Mouse (Mus musculus) forebrain, embryonic 15.5 days (tissue): ENCODE measurements around the gene Otor. TPM values are rescaled to one million over a fixed set of nuclear protein-coding genes. Genes with fewer than 3 reads are reported as not detected.

ENCODE experiments used
- ATAC-seq: fragments of 200-750 bp; cut with Nextera tagmentation; replicated peaks from 2 replicates; pipeline ENCODE4 v1.8.0; 2017; ENCODE audit warnings: mild to moderate bottlenecking, moderate TSS enrichment, moderate library complexity
- H3K27ac ChIP-seq: fragments of 300-500 bp; sonication (generic); replicated peaks from 2 replicates; pipeline ENCODE4 v1.5.1; 2015; ENCODE audit warnings: mild to moderate bottlenecking, inconsistent platforms
- H3K27me3 ChIP-seq: fragments of 300-500 bp; sonication (generic); 2 replicates; pipeline ENCODE4 v1.6.1; 2015; ENCODE audit warnings: inconsistent platforms
- H3K36me3 ChIP-seq: fragments of 300-500 bp; sonication (generic); 2 replicates; pipeline ENCODE4 v1.6.1; 2015; ENCODE audit warnings: mild to moderate bottlenecking, inconsistent platforms
- H3K4me1 ChIP-seq: fragments of 300-500 bp; sonication (generic); 2 replicates; pipeline ENCODE4 v1.6.1; 2015; ENCODE audit warnings: inconsistent platforms
- H3K4me2 ChIP-seq: fragments of 300-500 bp; sonication (generic); replicated peaks from 2 replicates; pipeline ENCODE4 v1.6.1; 2015; ENCODE audit warnings: mild to moderate bottlenecking, inconsistent platforms
- H3K4me3 ChIP-seq: fragments of 300-500 bp; sonication (generic); 2 replicates; pipeline ENCODE4 v1.5.1; 2015; ENCODE audit warnings: mild to moderate bottlenecking, inconsistent platforms
- H3K9ac ChIP-seq: fragments of 300-500 bp; sonication (generic); replicated peaks from 2 replicates; pipeline ENCODE4 v1.6.1; 2015; ENCODE audit warnings: mild to moderate bottlenecking, inconsistent platforms
- H3K9me3 ChIP-seq: fragments of 300-500 bp; sonication (generic); 2 replicates; pipeline ENCODE4 v1.6.1; 2016; ENCODE audit warnings: inconsistent platforms
- WGBS: fragments of 180-500 bp; shearing (Covaris S2); methylation state at CpG from one replicate; pipeline ENCODE4 v1.1.7; 2015; ENCODE audit warnings: mixed read lengths; 5-methylcytosine and 5-hydroxymethylcytosine counted together
- polyA plus RNA-seq: library from polyadenylated mRNA; unstranded; fragments of >200 nt; fragmentation: Nextera tagmentation; extraction: Ambion mirVana; gene quantifications from 2 replicates; pipeline ENCODE4 v1.2.1, GENCODE M21; 2015

Otor gene
- polyA plus RNA-seq: 0.42 and 0.93 TPM in 2 replicates

GRCm38 (mm10) chr2:143078198-143078851, at the start of gene Otor:
Gene Otor (plus strand): TSS chr2:143078473.
- Histone ChIP-seq H3K4me3 (no peak within 1 kb of the TSS), H3K4me2 (no peak within 1 kb of the TSS), H3K4me1 (no peaks in the 10 kb centered on the region), H3K27me3 (no peaks in the 10 kb centered on the region), H3K36me3 (no peaks in the 10 kb centered on the region), H3K9ac (no peak within 1 kb of the TSS), H3K9me3 (no peaks in the 10 kb centered on the region), H3K27ac (no peak within 1 kb of the TSS)
- WGBS: 54% methylated on average over 8 of the region's 8 CpGs
- no peak; the same call in 1 of the 2 replicates for ATAC-seq

- H3K4me2 ChIP-seq: no peak overlapping the region
- no peak overlapping the region for H3K4me3 ChIP-seq
- H3K9ac ChIP-seq: no peak overlapping the region
- no peaks in the 10 kb centered on the region for H3K9me3 ChIP-seq
- 70% methylated on average over 1 of the region's 1 CpGs for WGBS
- no peak for ATAC-seq
- no peaks in the 10 kb centered on the region for H3K36me3 ChIP-seq
- H3K4me1 ChIP-seq: peaks cover 5% of the 10 kb centered on the region; the same call in 1 of the 2 replicates
- H3K27ac ChIP-seq: no peak overlapping the region
- H3K27me3 ChIP-seq: no peaks in the 10 kb centered on the region
Observed at GRCm38 (mm10) chr2:143031283-143031682, 47.0 kb upstream of the Otor start.

DNA sequence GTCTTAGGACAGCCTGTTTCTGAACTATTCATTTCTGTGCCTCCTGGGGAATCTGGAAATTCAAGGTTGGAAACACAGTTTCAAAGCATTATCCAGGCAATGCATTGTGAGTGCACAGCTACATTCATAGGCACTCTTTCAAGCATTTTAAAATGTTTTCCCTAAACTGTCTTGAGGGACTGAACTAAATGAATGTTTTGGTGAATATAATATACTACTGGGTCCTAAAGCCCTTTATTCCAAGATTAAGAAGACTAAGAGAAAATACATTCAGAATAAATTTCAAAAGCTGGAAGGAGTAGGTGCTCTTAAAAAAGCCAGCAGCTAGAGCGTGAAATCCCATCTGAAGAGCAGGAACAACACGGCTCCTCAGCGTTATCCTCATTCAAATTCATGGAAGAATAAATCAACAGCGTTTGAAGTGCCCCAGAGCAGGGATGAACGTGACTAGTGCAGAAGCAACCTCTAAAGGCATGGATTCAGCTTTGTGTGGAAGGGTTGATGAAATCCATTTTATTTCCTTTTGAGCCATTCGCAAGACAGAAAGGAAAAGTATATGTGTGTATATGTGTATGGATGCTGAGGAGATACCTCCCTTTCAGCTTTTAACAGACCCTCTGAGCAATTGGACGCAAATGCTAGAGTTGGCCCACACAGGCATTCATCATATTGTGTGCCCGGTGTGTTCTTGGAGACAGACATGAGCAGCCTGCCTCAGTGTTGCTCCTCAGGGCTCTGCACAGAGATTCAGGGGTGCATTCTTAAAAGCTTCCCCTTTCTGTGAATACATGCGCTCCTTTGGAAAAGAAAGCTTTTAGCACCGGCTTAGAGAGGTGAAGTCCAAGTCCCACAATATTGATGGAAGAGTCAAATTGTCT, 45.7 kb upstream of the Otor start:
- WGBS: 37% methylated on average over 10 of the region's 10 CpGs
- Histone ChIP-seq H3K4me3 (no peak overlapping the region), H3K4me1 (peaks cover 5% of the 10 kb centered on the region; the same call in 1 of the 2 replicates), H3K9me3 (no peaks in the 10 kb centered on the region), H3K9ac (no peak overlapping the region), H3K27ac (no peak overlapping the region), H3K36me3 (no peaks in the 10 kb centered on the region), H3K27me3 (no peaks in the 10 kb centered on the region), H3K4me2 (no peak overlapping the region)
- 0 out of 2 replicates have a peak, but pooled peaks have one; percentile 35 for ATAC-seq

DNA sequence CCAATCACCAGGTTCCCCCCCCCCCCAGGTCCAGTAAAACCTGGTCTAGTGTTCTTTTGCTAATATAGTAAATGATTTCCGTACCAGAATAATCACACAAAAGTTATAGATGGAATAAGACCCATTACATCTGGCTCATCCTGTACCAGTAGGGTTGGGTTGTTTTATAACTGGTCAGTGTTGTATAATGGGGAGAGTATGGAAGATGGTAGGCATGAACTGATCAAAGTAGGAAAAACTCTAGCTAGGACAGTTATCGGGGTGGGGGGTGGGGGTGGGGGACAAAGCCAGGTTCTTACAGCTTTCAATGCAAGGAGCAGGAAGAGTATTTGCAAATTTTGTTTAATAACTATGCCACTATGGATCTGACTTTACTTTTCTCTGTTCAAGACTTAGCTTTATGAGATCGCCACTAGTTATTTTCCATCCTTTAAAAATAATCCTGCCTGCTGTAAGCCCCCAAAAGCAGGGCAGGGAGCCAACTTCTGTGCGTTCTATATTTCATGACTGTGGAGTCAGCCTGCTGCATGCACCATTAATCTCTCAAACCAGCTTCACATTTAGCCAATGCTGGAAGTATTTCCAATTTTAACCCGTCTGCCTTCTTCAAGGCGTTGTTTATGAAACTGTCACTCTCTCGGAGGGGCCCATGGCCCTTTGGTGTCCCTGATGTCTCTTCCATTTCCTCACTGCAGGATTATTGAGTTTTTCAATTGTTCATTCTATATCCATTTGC, 43.8 kb upstream of the Otor start:
- Histone ChIP-seq H3K9ac (no peak overlapping the region), H3K4me2 (no peak overlapping the region), H3K27me3 (no peaks in the 10 kb centered on the region), H3K4me3 (no peak overlapping the region), H3K9me3 (no peaks in the 10 kb centered on the region), H3K4me1 (peaks cover 5% of the 10 kb centered on the region; the same call in 1 of the 2 replicates), H3K27ac (no peak overlapping the region), H3K36me3 (no peaks in the 10 kb centered on the region)
- WGBS: 80% methylated on average over 7 of the region's 7 CpGs
- no peak for ATAC-seq

- no peak for ATAC-seq
- WGBS: 82% methylated on average over 10 of the region's 10 CpGs
- Histone ChIP-seq H3K4me1 (peaks cover 5% of the 10 kb centered on the region; the same call in 1 of the 2 replicates), H3K27me3 (no peaks in the 10 kb centered on the region), H3K4me3 (no peak overlapping the region), H3K9ac (no peak overlapping the region), H3K27ac (0 out of 2 replicates have a peak overlapping the region, but pooled peaks have one; percentile 27), H3K9me3 (no peaks in the 10 kb centered on the region), H3K4me2 (no peak overlapping the region), H3K36me3 (no peaks in the 10 kb centered on the region)
Observed at GRCm38 (mm10) chr2:143035086-143035593, 43.1 kb upstream of the Otor start.

DNA sequence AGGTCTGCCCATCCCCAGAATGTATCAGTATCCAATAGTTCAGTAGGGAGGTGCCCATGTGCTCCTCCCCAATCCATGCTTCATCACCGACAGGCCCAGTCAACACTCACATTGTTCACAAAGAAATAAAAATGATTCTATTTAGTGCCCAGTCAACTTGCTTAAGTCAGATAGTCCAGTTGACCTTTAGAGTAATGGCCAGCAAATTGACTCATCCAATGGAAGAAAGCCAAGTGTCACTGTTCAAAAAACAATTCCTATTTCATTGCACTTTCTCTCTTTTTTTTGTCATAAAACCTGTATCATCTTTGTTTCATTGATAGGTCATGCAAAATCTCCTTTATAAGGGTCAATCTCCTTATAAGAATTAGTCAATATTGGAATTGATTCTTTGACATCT, 36.7 kb upstream of the Otor start:
- Histone ChIP-seq H3K36me3 (no peaks in the 10 kb centered on the region), H3K9me3 (no peaks in the 10 kb centered on the region), H3K27ac (no peak overlapping the region), H3K4me3 (no peak overlapping the region), H3K27me3 (no peaks in the 10 kb centered on the region), H3K4me2 (no peak overlapping the region), H3K9ac (no peak overlapping the region), H3K4me1 (no peaks in the 10 kb centered on the region)
- no peak for ATAC-seq
- WGBS: 89% methylated on average over 1 of the region's 1 CpGs

- H3K36me3 ChIP-seq: no peaks in the 10 kb centered on the region
- no peaks in the 10 kb centered on the region for H3K4me1 ChIP-seq
- no peak overlapping the region for H3K27ac ChIP-seq
- ATAC-seq: no peak
- no peak overlapping the region for H3K4me2 ChIP-seq
- no peaks in the 10 kb centered on the region for H3K27me3 ChIP-seq
- H3K9ac ChIP-seq: no peak overlapping the region
- no peak overlapping the region for H3K4me3 ChIP-seq
- no peaks in the 10 kb centered on the region for H3K9me3 ChIP-seq
Observed at GRCm38 (mm10) chr2:143055251-143055650, 23.0 kb upstream of the Otor start.

- Histone ChIP-seq H3K4me2 (no peak overlapping the region), H3K36me3 (no peaks in the 10 kb centered on the region), H3K4me3 (no peak overlapping the region), H3K9ac (no peak overlapping the region), H3K27ac (no peak overlapping the region), H3K9me3 (no peaks in the 10 kb centered on the region), H3K4me1 (no peaks in the 10 kb centered on the region), H3K27me3 (no peaks in the 10 kb centered on the region)
- ATAC-seq: no peak
- 71% methylated on average over 5 of the region's 5 CpGs for WGBS
Observed at GRCm38 (mm10) chr2:143056736-143057135, 21.5 kb upstream of the Otor start.

GRCm38 (mm10) chr2:143062432-143062811, 15.9 kb upstream of the Otor start:
- H3K9me3 ChIP-seq: no peaks in the 10 kb centered on the region
- ATAC-seq: no peak
- H3K36me3 ChIP-seq: peaks cover 22% of the 10 kb centered on the region
- H3K27me3 ChIP-seq: no peaks in the 10 kb centered on the region
- H3K4me1 ChIP-seq: peaks cover 10% of the 10 kb centered on the region
- peak overlapping the region; percentile 55 for H3K4me2 ChIP-seq
- 40% methylated on average over 6 of the region's 6 CpGs for WGBS
- H3K27ac ChIP-seq: no peak overlapping the region
- no peak overlapping the region for H3K9ac ChIP-seq
- peak overlapping the region; percentile 80 for H3K4me3 ChIP-seq

- H3K9me3 ChIP-seq: no peaks in the 10 kb centered on the region
- H3K27ac ChIP-seq: 0 out of 2 replicates have a peak within 1 kb of the TSS, but pooled peaks have one; percentile 24
- H3K27me3 ChIP-seq: no peaks in the 10 kb centered on the region
- peak; percentile 96 for ATAC-seq
- H3K9ac ChIP-seq: peak within 1 kb of the TSS; percentile 75
- H3K4me1 ChIP-seq: peaks cover 10% of the 10 kb centered on the region
- H3K4me3 ChIP-seq: peak within 1 kb of the TSS; percentile 80
- peak within 1 kb of the TSS; percentile 76 for H3K4me2 ChIP-seq
- peaks cover 25% of the 10 kb centered on the region for H3K36me3 ChIP-seq
- WGBS: under 1% methylated on average over 55 of the region's 55 CpGs
Observed at GRCm38 (mm10) chr2:143062812-143063792, 15.2 kb upstream of the Otor start, which contains the start of gene Snrpb2. Gene Snrpb2 (plus strand): TSS chr2:143063039.

DNA sequence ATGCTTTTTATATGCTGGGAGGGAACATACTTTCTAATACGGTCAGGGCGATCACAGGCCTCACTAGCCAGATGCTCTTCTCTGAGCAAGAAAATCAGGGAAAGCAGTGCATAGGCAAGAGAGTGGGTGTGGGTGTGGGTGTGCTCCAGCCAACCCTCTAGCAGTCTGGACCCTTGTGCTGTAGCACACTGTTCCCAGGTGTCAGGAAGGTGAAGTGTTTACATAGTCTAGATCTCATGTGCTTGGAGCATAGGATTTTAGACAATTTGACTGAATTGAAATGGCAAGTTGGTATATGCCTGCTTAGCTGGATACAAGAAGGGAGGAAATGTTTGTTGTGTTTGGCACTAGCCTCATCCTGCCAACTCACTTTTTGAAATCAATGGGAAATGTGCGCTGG, 12.4 kb upstream of the Otor start:
- WGBS: 96% methylated on average over 3 of the region's 3 CpGs

More for the DNA sequence above, 12.4 kb upstream of the Otor start:
- H3K4me1 ChIP-seq: peaks cover 10% of the 10 kb centered on the region
- H3K4me2 ChIP-seq: no peak overlapping the region
- no peak overlapping the region for H3K27ac ChIP-seq
- H3K27me3 ChIP-seq: no peaks in the 10 kb centered on the region
- H3K9ac ChIP-seq: no peak overlapping the region
- no peak for ATAC-seq
- H3K36me3 ChIP-seq: peaks cover 49% of the 10 kb centered on the region
- H3K9me3 ChIP-seq: no peaks in the 10 kb centered on the region
- H3K4me3 ChIP-seq: no peak overlapping the region
